Mouse (Mus musculus): Measurements from ENCODE around the gene Pet117. TPM values are rescaled to one million over a fixed set of nuclear protein-coding genes. Genes with fewer than 3 reads are reported as not detected.
"Not testable (repeated sequence)": the region's sequence is repeated elsewhere in the genome, so short reads cannot be mapped to it uniquely, and the experiment has no call there.

The Pet117 gene
- polyA plus RNA-seq, 1 experiment from 2014 or later: 0.79 TPM

- H3K9ac ChIP-seq: no peak overlapping the region
- 69% methylated on average over 8 of the region's 8 CpGs for WGBS
- no peak overlapping the region for H3K27ac ChIP-seq (replicated peaks)
- peaks cover 7% of the 10 kb centered on the region for H3K4me1 ChIP-seq
- no peak overlapping the region for H3K4me3 ChIP-seq (replicated peaks)
- no peaks in the 10 kb centered on the region for H3K36me3 ChIP-seq
- H3K9me3 ChIP-seq (replicated peaks): no peaks in the 10 kb centered on the region
- H3K27me3 ChIP-seq: peaks cover 23% of the 10 kb centered on the region
- H3K4me2 ChIP-seq (replicated peaks): no peak overlapping the region
- no peak for ATAC-seq (ENCODE audit: insufficient number of reproducible peaks, low FRiP score, low TSS enrichment, low read depth)
Measured at GRCm38 (mm10) chr2:144337701-144338100, 31.1 kb upstream of the Pet117 start.

DNA sequence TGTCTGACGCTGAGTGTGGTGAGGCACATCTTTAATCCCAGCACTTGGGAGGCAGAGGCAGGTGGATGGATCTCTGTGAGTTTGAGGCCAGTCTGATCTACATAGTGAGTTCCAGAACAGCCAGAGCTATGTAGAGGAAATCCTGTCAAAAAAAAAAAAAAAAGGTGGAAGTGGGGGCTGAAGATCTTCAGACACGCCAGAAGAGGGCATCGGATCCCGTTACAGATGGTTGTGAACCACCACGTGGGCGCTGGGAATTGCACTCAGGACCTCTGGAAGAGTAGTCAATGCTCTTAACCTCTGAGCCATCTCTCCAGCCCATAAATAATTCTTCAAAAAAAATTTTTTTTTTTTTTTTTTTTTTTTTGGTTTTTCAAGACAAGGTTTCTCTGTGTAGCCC, 30.6 kb upstream of the Pet117 start:
- 83% methylated on average over 6 of the region's 6 CpGs for WGBS
- H3K36me3 ChIP-seq; H3K27ac ChIP-seq (replicated peaks); H3K9me3 ChIP-seq (replicated peaks); H3K9ac ChIP-seq; H3K4me3 ChIP-seq (replicated peaks); H3K4me1 ChIP-seq; H3K4me2 ChIP-seq (replicated peaks); ATAC-seq (ENCODE audit: insufficient number of reproducible peaks, low FRiP score, low TSS enrichment, low read depth): not testable (repeated sequence)
- peaks cover 19% of the 10 kb centered on the region for H3K27me3 ChIP-seq

- 71% methylated on average over 4 of the region's 4 CpGs for WGBS
- Histone ChIP-seq H3K9ac (no peak overlapping the region), H3K4me3 (replicated peaks) (no peak overlapping the region), H3K27ac (replicated peaks) (no peak overlapping the region), H3K9me3 (replicated peaks) (no peaks in the 10 kb centered on the region), H3K4me1 (no peaks in the 10 kb centered on the region), H3K36me3 (no peaks in the 10 kb centered on the region), H3K4me2 (replicated peaks) (no peak overlapping the region), H3K27me3 (no peaks in the 10 kb centered on the region)
- no peak for ATAC-seq (ENCODE audit: insufficient number of reproducible peaks, low FRiP score, low TSS enrichment, low read depth)
Measured at GRCm38 (mm10) chr2:144343158-144343557, 25.6 kb upstream of the Pet117 start.

DNA sequence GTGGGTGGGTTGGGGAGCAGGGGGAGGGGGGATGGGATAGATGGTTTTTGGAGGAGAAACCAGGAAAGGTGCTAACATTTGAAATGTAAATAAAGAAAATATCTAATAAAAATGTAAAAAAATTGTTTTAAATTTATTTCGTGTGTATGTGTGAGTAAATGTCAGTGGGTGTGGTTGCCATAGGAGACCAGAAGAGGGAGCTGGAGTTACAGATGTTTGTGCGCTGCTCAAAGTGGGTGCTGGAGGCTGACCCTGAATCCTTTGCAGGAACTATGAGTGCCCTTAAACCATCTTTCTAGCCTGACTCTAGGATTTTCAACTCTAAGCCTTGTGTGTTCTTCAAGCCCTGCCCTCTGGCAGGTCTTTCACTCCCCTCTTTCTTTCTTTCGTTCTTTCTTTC, 20.3 kb upstream of the Pet117 start:
- H3K27ac ChIP-seq (replicated peaks): no peak overlapping the region
- H3K4me2 ChIP-seq (replicated peaks): no peak overlapping the region
- H3K27me3 ChIP-seq: no peaks in the 10 kb centered on the region
- ATAC-seq (ENCODE audit: insufficient number of reproducible peaks, low FRiP score, low TSS enrichment, low read depth): no peak
- no peak overlapping the region for H3K9ac ChIP-seq
- no peaks in the 10 kb centered on the region for H3K4me1 ChIP-seq
- no peaks in the 10 kb centered on the region for H3K9me3 ChIP-seq (replicated peaks)
- no peaks in the 10 kb centered on the region for H3K36me3 ChIP-seq
- WGBS: 60% methylated on average over 3 of the region's 3 CpGs
- H3K4me3 ChIP-seq (replicated peaks): no peak overlapping the region

- ATAC-seq (ENCODE audit: insufficient number of reproducible peaks, low FRiP score, low TSS enrichment, low read depth): no peak
- no peak overlapping the region for H3K4me2 ChIP-seq (replicated peaks)
- no peaks in the 10 kb centered on the region for H3K36me3 ChIP-seq
- no peaks in the 10 kb centered on the region for H3K4me1 ChIP-seq
- no peaks in the 10 kb centered on the region for H3K9me3 ChIP-seq (replicated peaks)
- no peak overlapping the region for H3K27ac ChIP-seq (replicated peaks)
- H3K4me3 ChIP-seq (replicated peaks): no peak overlapping the region
- 84% methylated on average over 11 of the region's 11 CpGs for WGBS
- H3K27me3 ChIP-seq: no peaks in the 10 kb centered on the region
- no peak overlapping the region for H3K9ac ChIP-seq
Measured at GRCm38 (mm10) chr2:144352843-144353242, 16.0 kb upstream of the Pet117 start.

GRCm38 (mm10) chr2:144369020-144369421, 225 bp downstream of the Pet117 start:
- WGBS: under 1% methylated on average over 33 of the region's 43 CpGs
- H3K27ac ChIP-seq (replicated peaks): peak overlapping the region; percentile 95
- no peaks in the 10 kb centered on the region for H3K27me3 ChIP-seq
- peaks cover 11% of the 10 kb centered on the region for H3K36me3 ChIP-seq
- peak overlapping the region; percentile 62 for H3K4me2 ChIP-seq (replicated peaks)
- H3K9me3 ChIP-seq (replicated peaks): no peaks in the 10 kb centered on the region
- peak overlapping the region; percentile 87 for H3K9ac ChIP-seq
- ATAC-seq (ENCODE audit: insufficient number of reproducible peaks, low FRiP score, low TSS enrichment, low read depth): peak; percentile 78
- H3K4me1 ChIP-seq: peaks cover 19% of the 10 kb centered on the region
- peak overlapping the region; percentile 97 for H3K4me3 ChIP-seq (replicated peaks)

DNA sequence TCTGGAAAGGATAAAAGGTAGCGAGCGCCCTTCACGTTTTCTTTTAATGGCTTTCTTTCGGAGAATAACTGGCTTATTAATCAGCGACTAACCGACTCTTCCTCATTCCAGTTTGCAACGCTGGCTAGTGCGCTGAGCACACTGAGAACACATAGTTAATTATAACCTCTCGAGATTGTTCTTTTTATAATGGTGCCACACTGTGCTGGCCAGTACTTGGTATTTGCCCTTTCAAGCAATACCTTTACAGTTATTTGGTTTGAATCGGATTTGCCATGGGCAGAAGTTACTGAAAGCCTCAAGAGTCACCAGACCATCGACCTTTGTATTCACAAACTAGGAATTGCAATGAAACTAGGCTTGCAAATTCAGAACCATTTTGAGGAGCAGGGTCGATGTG, 715 bp downstream of the Pet117 start:
- ATAC-seq (ENCODE audit: insufficient number of reproducible peaks, low FRiP score, low TSS enrichment, low read depth): no peak
- peak overlapping the region; percentile 97 for H3K4me3 ChIP-seq (replicated peaks)
- H3K9me3 ChIP-seq (replicated peaks): no peaks in the 10 kb centered on the region
- H3K9ac ChIP-seq: peak overlapping the region; percentile 87
- no peaks in the 10 kb centered on the region for H3K27me3 ChIP-seq
- peak overlapping the region; percentile 95 for H3K27ac ChIP-seq (replicated peaks)
- H3K36me3 ChIP-seq: peaks cover 16% of the 10 kb centered on the region
- H3K4me2 ChIP-seq (replicated peaks): peak overlapping the region; percentile 62
- WGBS: under 1% methylated on average over 12 of the region's 12 CpGs
- peaks cover 19% of the 10 kb centered on the region for H3K4me1 ChIP-seq

DNA sequence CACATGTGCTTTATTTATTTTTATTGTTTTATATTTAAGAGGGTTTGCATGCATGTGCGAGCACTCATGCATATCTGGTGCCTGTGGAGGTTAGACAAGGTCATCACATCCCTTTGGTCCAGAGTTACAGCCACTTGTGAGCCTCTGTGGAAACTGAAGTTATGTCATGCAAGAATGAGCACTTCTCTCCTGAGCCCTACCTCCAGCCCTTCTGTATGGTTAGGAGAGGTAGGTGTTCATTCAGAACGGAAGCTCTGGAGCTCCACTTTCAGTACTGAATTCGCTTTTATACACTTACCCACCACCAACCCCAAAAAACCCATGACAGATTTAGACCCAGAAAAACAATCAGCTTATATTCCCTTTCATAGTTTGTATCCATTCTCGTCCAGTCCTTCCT, 2.8 kb downstream of the Pet117 start:
- H3K27me3 ChIP-seq: no peaks in the 10 kb centered on the region
- no peak overlapping the region for H3K4me2 ChIP-seq (replicated peaks)
- H3K4me1 ChIP-seq: peaks cover 19% of the 10 kb centered on the region
- WGBS: 90% methylated on average over 4 of the region's 4 CpGs
- H3K9ac ChIP-seq: no peak overlapping the region
- ATAC-seq (ENCODE audit: insufficient number of reproducible peaks, low FRiP score, low TSS enrichment, low read depth): no peak
- peaks cover 32% of the 10 kb centered on the region for H3K36me3 ChIP-seq
- no peak overlapping the region for H3K27ac ChIP-seq (replicated peaks)
- H3K9me3 ChIP-seq (replicated peaks): no peaks in the 10 kb centered on the region
- no peak overlapping the region for H3K4me3 ChIP-seq (replicated peaks)

GRCm38 (mm10) chr2:144373063-144373462, 4.3 kb downstream of the Pet117 start:
- Histone ChIP-seq H3K27ac (replicated peaks) (no peak overlapping the region), H3K4me1 (peaks cover 19% of the 10 kb centered on the region), H3K36me3 (peaks cover 45% of the 10 kb centered on the region), H3K4me2 (replicated peaks) (no peak overlapping the region), H3K4me3 (replicated peaks) (no peak overlapping the region), H3K9me3 (replicated peaks) (no peaks in the 10 kb centered on the region), H3K9ac (no peak overlapping the region), H3K27me3 (no peaks in the 10 kb centered on the region)
- 87% methylated on average over 9 of the region's 9 CpGs for WGBS
- ATAC-seq (ENCODE audit: insufficient number of reproducible peaks, low FRiP score, low TSS enrichment, low read depth): no peak

DNA sequence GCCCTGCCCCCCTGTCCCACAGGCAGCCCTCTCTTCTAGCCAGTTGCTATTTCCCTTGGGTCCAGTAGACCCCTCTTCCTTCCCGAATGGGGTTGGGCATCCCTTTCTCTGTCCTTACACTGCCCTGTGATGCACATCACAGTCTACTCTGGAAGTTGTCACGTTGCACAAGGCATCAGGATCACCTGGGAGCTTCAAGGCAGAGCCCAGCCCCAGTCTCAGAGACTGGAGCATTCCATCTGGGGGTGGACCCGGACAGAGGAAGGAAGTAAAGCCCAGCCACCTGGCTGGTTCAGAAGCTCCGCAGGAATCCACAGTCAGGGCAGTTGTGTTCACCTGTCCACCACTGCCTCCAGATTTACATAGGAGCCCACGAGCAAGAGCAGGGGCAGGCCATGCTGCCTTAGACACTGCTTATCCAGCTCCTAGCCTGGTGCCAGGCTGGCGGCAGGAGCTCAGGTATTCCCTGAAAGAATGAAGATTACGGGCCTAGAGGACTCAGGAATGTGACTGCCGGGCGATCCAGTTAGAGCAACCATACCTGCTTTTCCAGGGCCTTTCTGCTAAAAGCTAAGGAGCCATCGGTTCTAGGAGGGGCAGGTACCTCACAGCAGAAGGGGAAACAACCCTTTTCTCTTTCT, 6.4 kb downstream of the Pet117 start:
- Histone ChIP-seq H3K9ac (no peak overlapping the region), H3K9me3 (replicated peaks) (no peaks in the 10 kb centered on the region), H3K4me2 (replicated peaks) (no peak overlapping the region), H3K36me3 (peaks cover 63% of the 10 kb centered on the region), H3K4me3 (replicated peaks) (no peak overlapping the region), H3K27me3 (no peaks in the 10 kb centered on the region), H3K27ac (replicated peaks) (no peak overlapping the region), H3K4me1 (peaks cover 8% of the 10 kb centered on the region)
- ATAC-seq (ENCODE audit: insufficient number of reproducible peaks, low FRiP score, low TSS enrichment, low read depth): no peak
- 78% methylated on average over 10 of the region's 10 CpGs for WGBS

- no peak overlapping the region for H3K9ac ChIP-seq
- no peaks in the 10 kb centered on the region; the same call in 1 of the 2 replicates for H3K4me1 ChIP-seq
- peaks cover 85% of the 10 kb centered on the region for H3K36me3 ChIP-seq
- no peak overlapping the region for H3K4me2 ChIP-seq (replicated peaks)
- WGBS: 78% methylated on average over 3 of the region's 3 CpGs
- H3K27me3 ChIP-seq: no peaks in the 10 kb centered on the region
- no peak for ATAC-seq (ENCODE audit: insufficient number of reproducible peaks, low FRiP score, low TSS enrichment, low read depth)
- no peak overlapping the region for H3K27ac ChIP-seq (replicated peaks)
- H3K9me3 ChIP-seq (replicated peaks): no peaks in the 10 kb centered on the region
- H3K4me3 ChIP-seq (replicated peaks): no peak overlapping the region
Measured at GRCm38 (mm10) chr2:144381293-144381692, 12.5 kb downstream of the Pet117 start.

DNA sequence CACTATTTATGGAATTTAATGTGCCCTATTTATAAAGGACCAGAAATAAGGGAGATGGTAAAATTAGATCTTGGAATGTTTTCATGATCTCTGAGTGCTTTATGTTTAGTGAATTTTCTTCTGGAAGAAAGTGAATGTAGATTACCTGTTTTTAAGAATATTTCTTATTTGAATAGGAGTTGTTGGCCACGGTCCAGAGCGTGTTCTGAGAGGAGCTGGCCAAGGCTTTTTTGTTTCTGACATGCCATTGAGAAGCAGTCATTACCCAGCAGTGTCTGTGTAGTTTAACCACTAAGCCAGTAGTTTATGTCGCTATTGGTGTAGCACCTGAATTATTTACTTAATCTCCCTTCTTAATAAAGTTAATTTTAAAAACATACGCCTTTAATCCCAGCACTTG, 12.9 kb downstream of the Pet117 start:
- no peak for ATAC-seq (ENCODE audit: insufficient number of reproducible peaks, low FRiP score, low TSS enrichment, low read depth)
- Histone ChIP-seq H3K9me3 (replicated peaks) (no peaks in the 10 kb centered on the region), H3K27me3 (no peaks in the 10 kb centered on the region), H3K36me3 (peaks cover 81% of the 10 kb centered on the region), H3K4me3 (replicated peaks) (no peak overlapping the region), H3K4me1 (no peaks in the 10 kb centered on the region; the same call in 1 of the 2 replicates), H3K27ac (replicated peaks) (no peak overlapping the region), H3K4me2 (replicated peaks) (no peak overlapping the region), H3K9ac (no peak overlapping the region)
- WGBS: 89% methylated on average over 4 of the region's 4 CpGs

All from embryonic facial prominence, embryonic 15.5 days (tissue).